Mouse (Mus musculus): ENCODE results near the gene Dtx4.

- TF ChIP-seq POLR2A (IDR thresholded peaks at IDR 0.05; ENCODE audit: low read depth, low read length) (no peak), CTCF (IDR thresholded peaks at IDR 0.05; ENCODE audit: borderline replicate concordance, insufficient read depth, low read length) (no peak)
Observed at GRCm38 (mm10) chr19:12417361-12417760, 83.9 kb downstream of the Dtx4 start, which contains the start of gene Olfr1441.

Data from embryonic fibroblast, embryonic 13.5 days (primary cell).